Mouse (Mus musculus) embryonic fibroblast, embryonic 13.5 days (primary cell): ENCODE measurements around the gene Gm20388.

Experiments
- CTCF ChIP-seq: IDR thresholded peaks from 2 replicates; pipeline ENCODE4 v1.5.1; 2011; ENCODE audit warnings: mild to moderate bottlenecking, control low read depth, low read length, moderate library complexity, borderline replicate concordance; ENCODE audit not compliant: insufficient read depth
- POLR2A ChIP-seq: IDR thresholded peaks from 2 replicates; pipeline ENCODE4 v1.6.1; 2011; ENCODE audit warnings: low read depth, mild to moderate bottlenecking, control low read depth, low read length, moderate library complexity

- TF ChIP-seq POLR2A (no peak), CTCF (no peak)
These were observed 4377.7 kb downstream of the Gm20388 start for GRCm38 (mm10) chr8:124288215-124288864.
